Mouse (Mus musculus) CH12.LX (cell line): ENCODE data around the gene Fxr2. TPM values are rescaled to one million over a fixed set of nuclear protein-coding genes. Genes with fewer than 3 reads are reported as not detected.

Experiments used
- DNase-seq: peaks from one replicate; pipeline ENCODE4 v3.0.0-alpha.2; 2013; ENCODE audit errors: extremely low read depth
- H3K27ac ChIP-seq: 2 replicates; pipeline ENCODE4 v1.5.1; 2012; ENCODE audit warnings: low read depth, mild to moderate bottlenecking, control low read depth, moderate library complexity; ENCODE audit not compliant: insufficient read depth
- H3K27me3 ChIP-seq: replicated peaks from 2 replicates; pipeline ENCODE3; 2012; ENCODE audit warnings: inconsistent platforms
- H3K36me3 ChIP-seq, 2 experiments: replicated peaks in 1 of 2; 2 replicates each; pipeline versions ENCODE3 to v1.6.1; 2012; ENCODE audit warnings: inconsistent platforms in 1 of 2, low read length in 1 of 2, mild to moderate bottlenecking in 1 of 2, mixed read lengths in 1 of 2, moderate library complexity in 1 of 2; ENCODE audit not compliant: control insufficient read depth in 1 of 2, insufficient read depth in 1 of 2
- H3K4me1 ChIP-seq, 2 experiments: 2 replicates each; pipeline ENCODE4 v1.6.1; 2012; ENCODE audit warnings: inconsistent platforms in 1 of 2, moderate library complexity in 1 of 2; ENCODE audit not compliant: insufficient read depth in 2 of 2, control insufficient read depth in 1 of 2
- H3K4me2 ChIP-seq: 2 replicates; pipeline ENCODE4 v1.6.1; 2012; ENCODE audit warnings: low read depth, mild to moderate bottlenecking, control low read depth; ENCODE audit not compliant: poor library complexity, insufficient read depth, severe bottlenecking
- H3K4me3 ChIP-seq, 3 experiments: fragments of 150-350 bp in 1 of 3; sonication (generic) in 1 of 3; replicated peaks in 1 of 3; 2 replicates each; pipeline versions ENCODE3 to v1.5.1; 2011 to 2012; ENCODE audit warnings: low read depth in 2 of 3, low read length in 2 of 3, mild to moderate bottlenecking in 2 of 3, moderate library complexity in 2 of 3, control low read depth in 1 of 3, improper control_type of control experiment in 1 of 3, inconsistent platforms in 1 of 3, mixed read lengths in 1 of 3; ENCODE audit not compliant: poor library complexity in 1 of 3
- H3K79me2 ChIP-seq: replicated peaks from 2 replicates; pipeline ENCODE4 v1.6.1; 2012; ENCODE audit warnings: mild to moderate bottlenecking, moderate library complexity; ENCODE audit not compliant: control insufficient read depth, poor library complexity, insufficient read depth, severe bottlenecking; ENCODE audit errors: extremely low read depth
- H3K9ac ChIP-seq: 2 replicates; pipeline ENCODE4 v1.6.1; 2012; ENCODE audit warnings: low read depth, mild to moderate bottlenecking, control low read depth, moderate library complexity; ENCODE audit not compliant: insufficient read depth
- H3K9me3 ChIP-seq: replicated peaks from 2 replicates; pipeline ENCODE3; 2012; ENCODE audit warnings: low read length, inconsistent platforms, mixed read lengths
- CHD2 ChIP-seq: IDR thresholded peaks from 2 replicates; pipeline ENCODE4 v1.6.1; 2011; ENCODE audit warnings: low read length, improper control_type of control experiment
- CTCF ChIP-seq, 2 experiments: IDR thresholded peaks in 1 of 2; conservative IDR thresholded peaks in 1 of 2; 2 replicates each; pipeline ENCODE4 v1.5.1; 2011 to 2012; ENCODE audit warnings: low read depth in 2 of 2, low read length in 2 of 2, improper control_type of control experiment in 1 of 2, inconsistent platforms in 1 of 2, mild to moderate bottlenecking in 1 of 2, moderate library complexity in 1 of 2
- ETS1 ChIP-seq: conservative IDR thresholded peaks from 2 replicates; pipeline ENCODE4 v1.6.1; 2012; ENCODE audit warnings: low read depth, mild to moderate bottlenecking, inconsistent platforms, low read length, improper control_type of control experiment, moderate library complexity
- JUN ChIP-seq: IDR thresholded peaks from 2 replicates; pipeline ENCODE4 v1.6.1; 2011; ENCODE audit warnings: low read depth, mild to moderate bottlenecking, low read length, improper control_type of control experiment, moderate library complexity; ENCODE audit not compliant: insufficient read depth
- JUND ChIP-seq: conservative IDR thresholded peaks from 2 replicates; pipeline ENCODE4 v1.6.1; 2011; ENCODE audit warnings: low read depth, low read length, improper control_type of control experiment
- MYC ChIP-seq: IDR thresholded peaks from 2 replicates; pipeline ENCODE4 v1.6.1; 2011; ENCODE audit warnings: low read depth, mild to moderate bottlenecking, improper control_type of control experiment, low read length
- POLR2AphosphoS2 ChIP-seq: IDR thresholded peaks from 2 replicates; pipeline ENCODE4 v1.6.1; 2011; ENCODE audit warnings: low read depth, low read length, improper control_type of control experiment
- RAD21 ChIP-seq: IDR thresholded peaks from 2 replicates; pipeline ENCODE4 v1.6.1; 2011; ENCODE audit warnings: low read depth, mild to moderate bottlenecking, low read length, improper control_type of control experiment, moderate library complexity
- RCOR1 ChIP-seq: conservative IDR thresholded peaks from 2 replicates; pipeline ENCODE4 v1.6.1; 2012; ENCODE audit warnings: low read depth, mild to moderate bottlenecking, inconsistent platforms, low read length, improper control_type of control experiment
- SMC3 ChIP-seq: IDR thresholded peaks from 2 replicates; pipeline ENCODE4 v1.6.1; 2011; ENCODE audit warnings: low read depth, low read length, improper control_type of control experiment
- ZMIZ1 ChIP-seq: IDR thresholded peaks from 2 replicates; pipeline ENCODE4 v1.6.1; 2012; ENCODE audit warnings: low read depth, mild to moderate bottlenecking, inconsistent platforms, low read length, improper control_type of control experiment
- dilution Hi-C: fragments of 300-500 bp; cut with MboI; formaldehyde crosslinking; loops from 2 replicates; pipeline ENCODE4 v1.14.3; 2020; ENCODE audit warnings: low sequenced_read_pairs; ENCODE audit not compliant: extremely low pct_unique_long_range_greater_than_20kb, extremely low pct_ligation_motif_present
- in situ Hi-C: fragments of 300-500 bp; cut with MboI; formaldehyde crosslinking; loops from 3 replicates; pipeline ENCODE4 v1.14.3; 2019; ENCODE audit warnings: low sequenced_read_pairs, low pct_ligation_motif_present, low pct_unique_long_range_greater_than_20kb, mixed read lengths
- polyA plus RNA-seq: library from polyadenylated mRNA; unstranded; fragments of >175 nt; gene quantifications from 2 replicates; pipeline ENCODE4 v1.2.1, GENCODE M21; 2012; ENCODE audit warnings: low read depth; ENCODE audit not compliant: insufficient read length
- total RNA-seq, 2 experiments: library from RNA; depleted of rRNA; stranded (reverse); fragments of 300-350 nt in 1 of 2; fragments of >200 nt in 1 of 2; gene quantifications; 2 replicates each; pipeline ENCODE4 v1.2.3; 2012 to 2014

Fxr2 gene
- total and polyA plus RNA-seq, 3 experiments = 83.3 to 96.4 (median 90.5) TPM

DNA sequence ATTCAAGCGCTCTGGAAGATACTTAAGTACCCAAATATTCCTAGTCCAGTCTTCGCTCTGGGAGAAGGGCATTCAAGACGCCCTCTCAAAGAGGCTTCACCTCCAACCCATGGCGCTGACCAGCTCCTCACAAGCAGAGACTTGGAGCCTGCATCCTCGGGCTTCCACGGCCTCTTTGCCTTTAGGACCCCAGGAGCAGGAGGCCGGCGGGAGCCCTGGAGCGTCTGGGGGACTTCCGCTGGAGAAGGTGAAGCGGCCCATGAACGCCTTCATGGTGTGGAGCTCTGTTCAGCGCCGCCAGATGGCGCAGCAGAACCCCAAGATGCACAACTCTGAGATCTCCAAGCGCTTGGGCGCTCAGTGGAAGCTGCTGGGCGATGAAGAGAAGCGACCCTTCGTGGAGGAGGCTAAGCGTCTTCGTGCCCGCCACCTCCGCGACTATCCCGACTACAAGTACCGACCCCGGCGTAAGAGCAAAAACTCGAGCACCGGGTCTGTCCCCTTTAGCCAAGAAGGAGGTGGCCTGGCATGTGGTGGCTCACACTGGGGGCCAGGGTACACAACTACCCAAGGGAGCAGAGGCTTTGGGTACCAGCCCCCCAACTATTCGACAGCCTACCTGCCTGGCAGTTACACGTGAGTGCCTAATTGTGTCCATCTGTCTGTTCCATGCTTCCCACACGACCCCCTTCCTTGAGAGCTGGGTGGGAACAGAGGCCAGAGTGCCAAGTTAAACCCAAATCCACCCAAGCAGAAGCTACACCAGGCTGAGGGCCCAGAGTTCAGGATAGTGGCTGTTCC lies 22.7 kb downstream of the Fxr2 start, which contains the start of gene Sox15:
Gene Sox15 (plus strand): TSS at position 51 of the 801 bp plus-strand sequence.
- no peaks in the 10 kb centered on the region for H3K27me3 ChIP-seq
- no peak within 1 kb of the TSS for H3K27ac ChIP-seq
- H3K4me1 ChIP-seq = peaks cover 0 to 74% of the 10 kb centered on the region in 2 experiments; a peak in 2 of 4 replicates
- in situ Hi-C loops (no loop called here), dilution Hi-C loops (no loop called here)
- H3K9me3 ChIP-seq = no peaks in the 10 kb centered on the region
- no peak within 1 kb of the TSS for H3K4me3 ChIP-seq
- peaks cover 72 to 89% of the 10 kb centered on the region in 2 experiments for H3K36me3 ChIP-seq
- TF ChIP-seq CTCF (conservative IDR thresholded peaks at IDR 0.05 in 1 of 2, IDR thresholded peaks at IDR 0.05 in 1 of 2; ENCODE audit: low read depth in 2 of 2, low read length in 2 of 2) (peak; percentile 16 to 48; a peak in 2 of 4 replicates), RAD21 (peak; percentile 11), RCOR1 (no peak), SMC3 (peak; percentile 40), CHD2 (0 out of 2 replicates have a peak, but pooled peaks have one; percentile 22), JUN (no peak), JUND (no peak), POLR2AphosphoS2 (0 out of 2 replicates have a peak, but pooled peaks have one; percentile 7), ETS1 (no peak)
- DNase-seq = peak; percentile 75
- H3K79me2 ChIP-seq = peaks cover 7% of the 10 kb centered on the region
- no peak within 1 kb of the TSS for H3K4me2 ChIP-seq
- H3K9ac ChIP-seq = no peak within 1 kb of the TSS

GRCm38 (mm10) chr11:69656065-69656455 lies 23.3 kb downstream of the Fxr2 start:
- dilution Hi-C loops (no loop called here), in situ Hi-C loops (no loop called here)
- H3K4me1 ChIP-seq = peaks cover 0 to 74% of the 10 kb centered on the region in 2 experiments; a peak in 2 of 4 replicates
- TF ChIP-seq POLR2AphosphoS2 = 0 out of 2 replicates have a peak, but pooled peaks have one; percentile 2
- TF ChIP-seq ZMIZ1 = no peak
- no peak for TF ChIP-seq MYC
- no peak for TF ChIP-seq CTCF (conservative IDR thresholded peaks at IDR 0.05 in 1 of 2, IDR thresholded peaks at IDR 0.05 in 1 of 2; ENCODE audit: low read depth in 2 of 2, low read length in 2 of 2)
- H3K79me2 ChIP-seq = peaks cover 13% of the 10 kb centered on the region
- no peak overlapping the region for H3K9ac ChIP-seq
- no peak overlapping the region for H3K27ac ChIP-seq
- no peak for DNase-seq
- H3K36me3 ChIP-seq = peaks cover 66 to 83% of the 10 kb centered on the region in 2 experiments
- no peaks in the 10 kb centered on the region for H3K27me3 ChIP-seq
- no peak overlapping the region for H3K4me2 ChIP-seq
- H3K9me3 ChIP-seq = no peaks in the 10 kb centered on the region
- no peak overlapping the region for H3K4me3 ChIP-seq
